Mouse (Mus musculus) midbrain, embryonic 15.5 days (tissue): ENCODE results near the gene Gpr183. TPM values are rescaled to one million over a fixed set of nuclear protein-coding genes. Genes with fewer than 3 reads are reported as not detected.

Experiments used
- ATAC-seq: fragments of 200-750 bp; cut with Nextera tagmentation; replicated peaks from 2 replicates; pipeline ENCODE4 v1.8.0; 2017; ENCODE audit warnings: moderate TSS enrichment
- H3K27ac ChIP-seq: fragments of 300-500 bp; sonication (generic); 2 replicates; pipeline ENCODE4 v1.5.1; 2015; ENCODE audit warnings: mild to moderate bottlenecking, inconsistent platforms
- H3K27me3 ChIP-seq: fragments of 300-500 bp; sonication (generic); replicated peaks from 2 replicates; pipeline ENCODE4 v1.6.1; 2015; ENCODE audit warnings: inconsistent platforms
- H3K36me3 ChIP-seq: fragments of 300-500 bp; sonication (generic); replicated peaks from 2 replicates; pipeline ENCODE4 v1.6.1; 2015; ENCODE audit warnings: inconsistent platforms
- H3K4me1 ChIP-seq: fragments of 300-500 bp; sonication (generic); 2 replicates; pipeline ENCODE4 v1.6.1; 2015; ENCODE audit warnings: inconsistent platforms
- H3K4me2 ChIP-seq: fragments of 300-500 bp; sonication (generic); 2 replicates; pipeline ENCODE4 v1.6.1; 2015; ENCODE audit warnings: inconsistent platforms, mild to moderate bottlenecking, moderate library complexity
- H3K4me3 ChIP-seq: fragments of 300-500 bp; sonication (generic); 2 replicates; pipeline ENCODE4 v1.5.1; 2015; ENCODE audit warnings: mild to moderate bottlenecking, inconsistent platforms
- H3K9ac ChIP-seq: fragments of 300-500 bp; sonication (generic); 2 replicates; pipeline ENCODE4 v1.6.1; 2015; ENCODE audit warnings: mild to moderate bottlenecking, inconsistent platforms
- H3K9me3 ChIP-seq: fragments of 300-500 bp; sonication (generic); 2 replicates; pipeline ENCODE4 v1.6.1; 2016; ENCODE audit warnings: inconsistent platforms
- WGBS: fragments of 180-500 bp; shearing (Covaris S2); methylation state at CpG from one replicate; pipeline ENCODE4 v1.1.7; 2015; ENCODE audit warnings: mixed read lengths; 5-methylcytosine and 5-hydroxymethylcytosine counted together
- polyA plus RNA-seq: library from polyadenylated mRNA; unstranded; fragments of >200 nt; fragmentation: Nextera tagmentation; extraction: Ambion mirVana; gene quantifications from 2 replicates; pipeline ENCODE4 v1.2.1, GENCODE M21; 2015

The Gpr183 gene
- polyA plus RNA-seq, 1 experiment from 2014 or later, result 1.1 TPM

DNA sequence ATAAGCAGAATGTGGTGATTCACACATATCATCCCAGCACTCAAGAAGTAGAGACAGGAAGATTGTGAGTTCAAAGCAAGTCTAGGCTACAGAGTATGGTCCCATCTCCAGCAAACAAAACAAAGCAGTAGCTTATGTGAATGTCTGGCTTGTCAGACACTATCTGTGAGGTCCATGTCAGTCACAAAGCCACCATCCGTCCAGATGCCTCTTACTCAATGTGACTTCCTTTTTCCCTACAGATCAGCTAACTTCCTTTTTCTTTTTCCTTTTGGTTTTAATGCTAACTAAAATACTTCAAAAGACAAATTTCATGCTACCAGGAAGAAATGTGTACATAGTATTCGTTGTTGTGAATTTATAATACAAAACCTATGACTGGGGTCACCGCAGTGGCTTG lies 20.5 kb upstream of the Gpr183 start:
- Histone ChIP-seq H3K27me3 (no peaks in the 10 kb centered on the region), H3K9ac (no peak overlapping the region), H3K4me3 (no peak overlapping the region), H3K27ac (no peak overlapping the region), H3K4me1 (no peaks in the 10 kb centered on the region; the same call in 1 of the 2 replicates), H3K4me2 (no peak overlapping the region), H3K36me3 (no peaks in the 10 kb centered on the region), H3K9me3 (no peaks in the 10 kb centered on the region)
- ATAC-seq, result no peak
- WGBS, result 86% methylated on average over 3 of the region's 3 CpGs

DNA sequence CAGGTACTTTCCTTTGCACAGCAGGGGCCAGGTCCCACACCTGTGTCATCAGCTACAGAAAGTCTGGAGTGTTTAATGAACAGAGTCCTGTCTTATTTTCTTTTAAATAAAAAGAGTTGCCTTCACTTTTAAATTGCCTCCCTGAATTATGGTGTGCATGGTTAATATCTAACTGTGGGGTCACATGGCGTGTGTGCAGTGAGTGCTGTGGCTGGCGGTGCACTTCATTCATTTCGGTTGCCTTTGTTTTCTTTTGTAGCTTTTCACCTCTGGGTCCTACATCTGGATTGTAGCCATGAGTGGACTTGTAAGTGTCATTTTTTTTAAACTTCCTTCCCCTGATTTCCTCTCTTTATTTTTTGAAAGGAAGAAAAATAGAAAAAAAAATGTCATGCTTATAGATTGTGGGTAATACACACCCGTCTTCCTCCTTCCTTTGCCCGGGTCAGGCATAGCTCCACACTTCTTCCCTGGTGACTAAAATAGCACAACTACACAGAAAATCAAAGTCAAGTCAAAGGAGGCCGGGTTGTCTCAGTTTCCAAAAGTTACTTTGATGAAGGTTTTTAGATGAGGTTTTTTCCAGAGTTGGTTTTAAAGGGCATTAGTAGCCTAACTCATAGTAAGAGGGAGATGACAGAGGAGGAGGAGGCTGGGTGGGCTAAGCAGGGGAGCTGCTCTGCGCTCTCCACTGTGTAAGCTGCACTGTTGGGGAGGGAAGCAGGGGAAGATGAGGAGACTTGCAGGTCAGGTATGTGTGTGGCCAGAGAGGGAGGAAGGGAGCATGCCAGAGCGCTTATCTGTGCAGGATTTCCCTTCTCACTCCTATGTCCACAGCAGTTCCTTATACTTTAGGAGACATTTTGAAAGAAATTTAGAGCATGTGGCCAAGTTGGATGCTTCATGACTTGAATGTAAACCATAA lies 18.3 kb upstream of the Gpr183 start:
- no peak for ATAC-seq
- no peaks in the 10 kb centered on the region for H3K9me3 ChIP-seq
- no peak overlapping the region for H3K4me3 ChIP-seq
- H3K27me3 ChIP-seq, result no peaks in the 10 kb centered on the region
- WGBS, result 77% methylated on average over 8 of the region's 8 CpGs
- no peaks in the 10 kb centered on the region for H3K36me3 ChIP-seq
- H3K4me2 ChIP-seq, result no peak overlapping the region
- no peak overlapping the region for H3K27ac ChIP-seq
- no peak overlapping the region for H3K9ac ChIP-seq
- H3K4me1 ChIP-seq, result no peaks in the 10 kb centered on the region; the same call in 1 of the 2 replicates

DNA sequence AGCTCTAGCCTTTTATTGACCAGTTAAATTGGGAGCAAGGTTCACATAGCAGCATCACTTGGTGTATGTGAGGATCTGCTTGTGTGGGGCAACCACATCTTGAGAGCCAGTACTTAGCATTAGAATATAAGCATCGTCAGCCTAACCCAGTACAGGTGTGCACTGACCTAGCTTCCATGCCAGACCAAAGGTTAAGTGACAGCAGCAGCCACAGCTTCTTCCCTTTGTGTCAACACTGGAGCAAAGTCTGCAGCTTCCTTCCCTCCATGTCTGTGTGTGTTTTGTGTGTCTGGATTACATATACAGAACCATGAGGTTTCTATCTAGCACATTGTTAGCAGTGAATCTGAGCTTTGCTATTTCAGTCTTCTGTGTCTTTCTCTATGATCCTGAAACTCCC lies 16.5 kb upstream of the Gpr183 start:
- Histone ChIP-seq H3K4me1 (no peaks in the 10 kb centered on the region; the same call in 1 of the 2 replicates), H3K4me3 (no peak overlapping the region), H3K4me2 (no peak overlapping the region), H3K9ac (no peak overlapping the region), H3K27ac (no peak overlapping the region), H3K36me3 (no peaks in the 10 kb centered on the region), H3K9me3 (no peaks in the 10 kb centered on the region), H3K27me3 (no peaks in the 10 kb centered on the region)
- no peak for ATAC-seq
- 98% methylated on average over 1 of the region's 1 CpGs for WGBS

DNA sequence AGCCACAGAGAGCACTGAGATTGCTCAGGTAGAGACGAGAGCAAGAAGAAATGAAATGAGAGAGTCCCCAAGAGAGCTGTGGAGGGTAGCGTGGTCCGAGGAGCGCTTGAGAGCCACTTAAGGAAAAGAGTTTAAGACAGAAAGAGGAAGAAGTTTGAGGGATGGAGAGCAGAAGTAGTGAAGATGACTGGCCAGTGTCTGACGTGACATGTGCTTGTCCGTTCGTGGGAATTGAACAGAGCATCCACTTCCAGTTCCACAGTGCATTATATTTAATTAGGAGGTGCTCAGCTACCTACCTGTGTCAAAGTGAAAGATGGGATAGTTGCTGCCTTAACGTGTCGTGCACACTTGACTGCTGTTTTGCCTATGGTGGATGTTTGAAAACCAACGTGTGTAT lies 8.1 kb upstream of the Gpr183 start:
- ATAC-seq, result no peak
- H3K36me3 ChIP-seq, result peaks cover 3% of the 10 kb centered on the region; the same call in 1 of the 2 replicates
- H3K4me1 ChIP-seq, result no peaks in the 10 kb centered on the region
- H3K4me2 ChIP-seq, result no peak overlapping the region
- H3K9ac ChIP-seq, result no peak overlapping the region
- 95% methylated on average over 10 of the region's 10 CpGs for WGBS
- H3K9me3 ChIP-seq, result no peaks in the 10 kb centered on the region
- H3K27me3 ChIP-seq, result no peaks in the 10 kb centered on the region
- no peak overlapping the region for H3K27ac ChIP-seq
- H3K4me3 ChIP-seq, result no peak overlapping the region

DNA sequence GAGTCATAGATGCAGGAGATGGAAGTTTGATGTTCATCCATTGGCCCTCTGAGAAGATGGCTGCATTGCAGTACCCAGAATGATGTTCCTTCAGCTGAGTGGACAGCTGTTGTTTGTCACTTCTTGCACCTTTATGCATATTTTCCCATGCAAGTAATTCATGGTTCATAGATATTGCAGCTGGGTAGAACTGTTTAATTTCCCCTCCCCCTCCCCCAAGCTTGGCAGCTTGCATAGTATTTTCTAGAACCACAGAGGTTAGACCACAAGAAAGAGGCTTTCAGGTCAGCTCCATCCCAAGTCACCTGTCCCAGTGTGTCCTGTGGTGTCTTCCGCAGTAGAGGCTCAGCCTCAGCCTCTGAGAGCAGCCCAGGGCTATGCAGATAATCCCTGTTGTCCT lies 5.4 kb upstream of the Gpr183 start:
- H3K27me3 ChIP-seq, result no peaks in the 10 kb centered on the region
- H3K27ac ChIP-seq, result no peak overlapping the region
- no peak overlapping the region for H3K9ac ChIP-seq
- no peaks in the 10 kb centered on the region for H3K4me1 ChIP-seq
- H3K4me2 ChIP-seq, result no peak overlapping the region
- no peak for ATAC-seq
- WGBS, result 87% methylated on average over 1 of the region's 1 CpGs
- no peaks in the 10 kb centered on the region for H3K36me3 ChIP-seq
- H3K4me3 ChIP-seq, result no peak overlapping the region
- no peaks in the 10 kb centered on the region for H3K9me3 ChIP-seq

DNA sequence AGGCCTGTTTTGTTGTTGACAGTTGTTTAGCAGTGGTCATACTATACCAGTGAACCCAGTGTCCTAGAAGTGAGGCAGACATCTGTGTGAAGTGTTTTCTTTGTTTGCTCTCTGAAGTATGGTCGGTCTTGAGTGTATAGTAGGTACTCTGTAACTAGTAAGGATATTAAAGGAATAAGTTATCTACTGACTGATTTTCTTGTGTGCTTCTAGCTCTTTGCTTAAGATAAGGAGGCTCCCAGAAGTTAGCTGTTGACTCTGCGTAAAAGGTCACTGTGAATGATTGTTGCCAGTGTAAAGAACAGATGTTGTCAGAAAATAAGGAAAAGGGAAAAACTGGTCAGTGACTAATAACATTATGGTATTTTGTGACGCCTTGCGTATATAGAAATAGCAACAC lies 2.1 kb upstream of the Gpr183 start:
- no peaks in the 10 kb centered on the region for H3K36me3 ChIP-seq
- no peaks in the 10 kb centered on the region for H3K27me3 ChIP-seq
- no peak overlapping the region for H3K4me3 ChIP-seq
- no peak overlapping the region for H3K27ac ChIP-seq
- no peak overlapping the region for H3K9ac ChIP-seq
- H3K4me1 ChIP-seq, result peaks cover 5% of the 10 kb centered on the region; the same call in 1 of the 2 replicates
- ATAC-seq, result no peak
- H3K9me3 ChIP-seq, result no peaks in the 10 kb centered on the region
- H3K4me2 ChIP-seq, result no peak overlapping the region
- WGBS, result 93% methylated on average over 4 of the region's 4 CpGs

DNA sequence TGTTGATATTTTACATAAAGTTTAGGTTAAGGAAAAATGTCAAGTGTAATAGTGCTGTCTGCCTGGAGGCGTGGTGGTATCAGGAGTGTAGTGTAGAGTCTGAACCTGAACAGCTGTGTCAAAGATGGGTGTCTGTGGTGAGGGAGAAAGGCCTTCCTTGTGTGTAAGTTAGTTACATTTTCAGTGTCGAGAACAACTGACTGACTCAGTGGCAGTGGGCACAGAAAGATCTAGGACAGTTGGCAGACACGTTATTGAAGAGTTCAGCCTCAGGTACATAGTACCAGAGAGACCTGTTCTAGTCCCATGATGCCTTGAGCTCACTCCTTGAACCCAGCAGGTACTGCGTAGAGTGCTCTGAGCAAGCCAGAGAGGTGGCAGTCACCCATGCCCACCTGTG lies 466 bp upstream of the Gpr183 start:
- H3K4me1 ChIP-seq, result peaks cover 5% of the 10 kb centered on the region; the same call in 1 of the 2 replicates
- no peak overlapping the region for H3K4me2 ChIP-seq
- H3K9ac ChIP-seq, result no peak overlapping the region
- H3K9me3 ChIP-seq, result no peaks in the 10 kb centered on the region
- no peak for ATAC-seq
- H3K4me3 ChIP-seq, result no peak overlapping the region
- WGBS, result 92% methylated on average over 4 of the region's 4 CpGs
- H3K27me3 ChIP-seq, result no peaks in the 10 kb centered on the region
- no peaks in the 10 kb centered on the region for H3K36me3 ChIP-seq
- no peak overlapping the region for H3K27ac ChIP-seq

DNA sequence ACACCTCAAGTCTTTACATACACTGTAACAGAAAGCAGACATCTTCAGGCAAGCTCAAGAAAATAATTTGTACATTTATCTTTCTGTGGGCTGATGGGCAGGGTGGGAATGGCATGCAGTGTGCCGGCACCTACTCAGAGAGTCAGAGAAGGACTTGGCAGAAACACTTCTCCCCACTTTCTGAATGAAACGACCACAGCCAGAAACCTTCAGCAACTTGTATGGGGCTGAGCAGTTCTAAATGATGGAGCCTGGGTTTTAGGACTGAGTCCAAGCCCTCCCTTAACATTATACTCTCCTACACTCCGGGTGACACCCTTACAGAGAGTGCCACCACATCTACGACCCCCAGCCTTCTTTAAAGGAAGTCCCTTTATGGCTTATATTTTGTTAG lies 1.1 kb downstream of the Gpr183 start:
- H3K36me3 ChIP-seq, result no peaks in the 10 kb centered on the region
- no peak overlapping the region for H3K9ac ChIP-seq
- ATAC-seq, result no peak
- no peaks in the 10 kb centered on the region for H3K27me3 ChIP-seq
- no peak overlapping the region for H3K4me2 ChIP-seq
- 71% methylated on average over 4 of the region's 4 CpGs for WGBS
- H3K9me3 ChIP-seq, result no peaks in the 10 kb centered on the region
- H3K4me3 ChIP-seq, result no peak overlapping the region
- H3K4me1 ChIP-seq, result peaks cover 5% of the 10 kb centered on the region; the same call in 1 of the 2 replicates
- H3K27ac ChIP-seq, result no peak overlapping the region

DNA sequence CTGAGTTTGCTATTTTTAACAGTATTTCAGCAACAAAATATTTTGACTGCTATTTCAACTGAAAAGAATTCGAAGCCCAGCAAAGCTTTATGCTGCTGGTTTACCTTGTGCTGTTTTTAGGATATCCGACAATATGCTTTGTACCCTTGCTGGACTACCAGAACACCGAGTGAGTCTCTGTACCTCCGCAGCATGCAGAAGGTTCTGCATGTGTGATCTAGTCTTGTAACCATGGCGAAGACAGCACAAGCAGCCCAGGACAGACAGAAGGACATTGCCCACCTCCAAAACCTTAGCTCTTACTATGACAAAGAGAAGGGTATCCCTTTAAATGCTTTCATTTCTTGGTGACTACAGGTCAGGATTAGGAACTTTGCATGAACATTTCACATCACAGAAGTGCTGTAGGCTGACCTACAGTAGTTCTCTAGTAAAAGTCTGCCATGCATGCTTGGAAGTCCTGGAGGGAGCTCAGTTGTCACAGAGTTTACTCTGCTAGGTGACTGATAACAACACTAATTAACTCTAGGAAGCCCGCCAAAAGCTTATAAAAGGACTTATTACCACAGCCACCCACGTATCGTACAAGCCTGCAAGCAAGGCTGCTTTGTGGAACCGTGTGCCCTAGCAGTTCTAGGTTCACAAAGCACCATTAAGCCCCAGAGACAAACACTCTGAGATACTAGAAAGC lies 1.6 kb downstream of the Gpr183 start:
- no peak for ATAC-seq
- Histone ChIP-seq H3K36me3 (no peaks in the 10 kb centered on the region), H3K9me3 (no peaks in the 10 kb centered on the region), H3K27ac (no peak overlapping the region), H3K4me1 (peaks cover 5% of the 10 kb centered on the region; the same call in 1 of the 2 replicates), H3K27me3 (no peaks in the 10 kb centered on the region), H3K4me3 (no peak overlapping the region), H3K9ac (no peak overlapping the region), H3K4me2 (no peak overlapping the region)
- WGBS, result 79% methylated on average over 9 of the region's 9 CpGs

DNA sequence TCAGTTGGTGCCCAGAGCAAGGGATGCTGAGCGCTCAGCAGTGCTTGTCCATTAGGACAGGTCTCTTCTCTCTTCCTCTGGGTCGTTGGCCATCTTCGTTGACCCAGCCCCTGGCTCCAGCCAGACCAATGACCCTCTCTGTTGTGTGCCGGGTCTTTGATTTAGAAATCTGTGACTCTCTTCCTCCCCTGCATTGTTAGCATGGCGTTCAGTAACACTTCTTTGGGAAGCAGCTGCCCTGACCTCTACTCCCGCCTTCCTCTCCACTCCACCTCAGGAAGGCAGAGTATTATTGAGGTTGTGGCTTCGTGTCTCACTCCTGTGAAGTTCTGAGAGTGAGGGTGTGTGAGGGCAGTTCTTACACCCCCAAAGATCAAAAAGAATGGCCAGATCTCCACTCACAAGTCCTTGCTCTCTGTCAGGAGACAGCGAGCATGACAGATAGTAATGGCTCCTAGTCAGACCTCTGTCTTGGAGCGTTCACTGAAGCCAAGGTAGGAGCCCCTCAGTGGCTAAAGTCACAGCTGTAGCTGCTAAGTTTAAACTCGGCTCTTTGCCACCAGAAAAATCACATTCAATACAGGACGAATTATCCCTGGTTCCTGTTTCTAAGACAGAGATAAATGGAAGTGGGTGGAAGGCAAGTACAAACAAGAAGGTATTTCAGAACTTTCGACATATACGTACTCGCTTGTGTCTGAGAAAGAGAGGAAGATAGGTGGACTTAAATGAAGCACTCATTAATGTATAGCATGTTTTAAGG lies 2.7 kb downstream of the Gpr183 start:
- H3K9ac ChIP-seq, result no peak overlapping the region
- H3K4me1 ChIP-seq, result peaks cover 5% of the 10 kb centered on the region; the same call in 1 of the 2 replicates
- H3K4me2 ChIP-seq, result no peak overlapping the region
- H3K27ac ChIP-seq, result no peak overlapping the region
- WGBS, result 77% methylated on average over 14 of the region's 14 CpGs
- no peaks in the 10 kb centered on the region for H3K27me3 ChIP-seq
- no peak for ATAC-seq
- H3K4me3 ChIP-seq, result no peak overlapping the region
- H3K36me3 ChIP-seq, result no peaks in the 10 kb centered on the region
- no peaks in the 10 kb centered on the region for H3K9me3 ChIP-seq

DNA sequence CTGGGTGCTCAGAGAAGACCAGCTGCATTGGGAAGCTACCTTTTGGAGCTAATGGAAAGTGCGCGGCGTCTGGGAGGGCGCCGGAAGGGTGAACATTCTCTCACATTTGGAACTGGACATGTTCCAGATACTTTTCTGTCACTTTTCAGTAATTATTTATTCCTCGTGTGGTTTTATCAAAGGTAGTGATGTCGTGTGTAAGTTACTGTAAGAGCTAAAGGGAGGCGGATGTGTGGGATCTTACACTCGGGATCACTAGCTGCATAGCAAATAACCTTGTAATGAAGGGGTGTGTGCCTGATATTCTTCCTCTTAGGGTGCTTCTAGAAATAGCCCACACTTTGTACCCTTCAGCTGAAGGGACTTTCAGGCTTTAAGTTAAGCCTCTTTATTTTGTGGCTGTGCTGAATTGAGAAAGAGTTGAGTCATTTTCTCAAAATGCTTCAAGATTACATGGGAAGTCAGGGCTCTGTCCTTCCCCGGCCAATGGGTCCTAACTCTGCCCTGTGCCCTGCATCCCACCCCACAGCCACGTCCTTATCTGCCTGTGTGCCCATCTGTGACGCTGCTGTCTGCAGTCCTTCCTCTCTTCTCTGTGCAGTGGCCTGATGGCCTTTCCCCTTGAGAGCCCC lies 3.4 kb downstream of the Gpr183 start:
- no peak overlapping the region for H3K27ac ChIP-seq
- WGBS, result 83% methylated on average over 12 of the region's 12 CpGs
- H3K4me2 ChIP-seq, result no peak overlapping the region
- no peaks in the 10 kb centered on the region for H3K36me3 ChIP-seq
- no peak overlapping the region for H3K4me3 ChIP-seq
- peaks cover 5% of the 10 kb centered on the region; the same call in 1 of the 2 replicates for H3K4me1 ChIP-seq
- ATAC-seq, result no peak
- no peaks in the 10 kb centered on the region for H3K27me3 ChIP-seq
- no peaks in the 10 kb centered on the region for H3K9me3 ChIP-seq
- no peak overlapping the region for H3K9ac ChIP-seq

DNA sequence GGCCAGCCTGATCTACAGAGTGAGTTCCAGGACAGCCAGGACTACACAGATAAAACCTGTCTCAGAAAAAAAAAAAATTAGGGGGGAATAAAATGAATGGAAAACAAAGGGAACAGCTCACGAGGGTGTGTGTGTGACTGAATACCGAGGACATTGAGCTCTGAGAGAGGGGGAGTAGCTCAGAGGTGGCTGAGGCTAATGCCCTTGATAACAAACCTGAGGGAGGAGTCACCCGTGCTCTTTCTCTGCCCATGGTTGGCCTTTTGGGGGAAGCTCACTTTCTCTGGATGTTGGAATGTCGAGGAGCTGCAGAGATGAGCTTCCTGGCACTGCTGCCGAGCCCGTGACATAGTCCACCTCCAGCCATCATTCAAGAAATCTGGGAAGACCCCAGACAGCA lies 4.0 kb downstream of the Gpr183 start:
- Histone ChIP-seq H3K36me3 (no peaks in the 10 kb centered on the region), H3K4me1 (peaks cover 5% of the 10 kb centered on the region; the same call in 1 of the 2 replicates), H3K4me3 (no peak overlapping the region), H3K4me2 (no peak overlapping the region), H3K27ac (no peak overlapping the region), H3K9ac (no peak overlapping the region), H3K9me3 (no peaks in the 10 kb centered on the region), H3K27me3 (no peaks in the 10 kb centered on the region)
- no peak for ATAC-seq
- 76% methylated on average over 6 of the region's 6 CpGs for WGBS
